Mouse (Mus musculus) bone marrow macrophage, adult 2 months (primary cell): ENCODE data around the gene Col11a2.

Experiments
- CTCF ChIP-seq: IDR thresholded peaks from 2 replicates; pipeline ENCODE4 v1.5.1; 2012; ENCODE audit warnings: low read depth, mild to moderate bottlenecking, low read length, moderate library complexity
- POLR2A ChIP-seq: IDR thresholded peaks from 2 replicates; pipeline ENCODE4 v1.6.1; 2012; ENCODE audit warnings: mild to moderate bottlenecking, low read depth, low read length, borderline replicate concordance

- TF ChIP-seq POLR2A (no peak), CTCF (no peak)
Observed at GRCm38 (mm10) chr17:34057224-34057623, 18.0 kb downstream of the Col11a2 start.
